In genomic region chr1:55052355-55052953, GRCm38 (mm10) we compare ENCODE assay signal across 8 mouse cellular contexts. TPM values are rescaled to one million over a fixed set of nuclear protein-coding genes. Genes with fewer than 3 reads are reported as not detected.
DNase-seq lines count a peak whose midpoint lies in the region; ATAC-seq and TF ChIP-seq lines count a peak whose summit lies in the region.

Coq10b (plus strand) TSS chr1:55052770.

- no peaks in the 10 kb centered on the region for H3K27me3 ChIP-seq in kidney, embryonic 14.5 days (ENCODE audit: control insufficient read depth, insufficient read depth, low read length)
- H3K27me3 ChIP-seq in limb, embryonic 15.5 days: no peaks in the 10 kb centered on the region

- no peaks in the 10 kb centered on the region for H3K9me3 ChIP-seq in kidney, embryonic 14.5 days (ENCODE audit: control insufficient read depth, low read length)
- H3K9me3 ChIP-seq in limb, embryonic 15.5 days: no peaks in the 10 kb centered on the region

- TF ChIP-seq CTCF in bone marrow macrophage, adult 2 months (IDR thresholded peaks at IDR 0.05; ENCODE audit: low read depth, low read length): no peak
- TF ChIP-seq CTCF in embryonic fibroblast, embryonic 13.5 days (IDR thresholded peaks at IDR 0.05; ENCODE audit: borderline replicate concordance, insufficient read depth, low read length): no peak

- H3K4me1 ChIP-seq in bone marrow macrophage, adult 2 months (ENCODE audit: control insufficient read depth, insufficient read depth, low read length): peaks cover 19% of the 10 kb centered on the region
- H3K4me1 ChIP-seq in embryonic fibroblast, embryonic 13.5 days (ENCODE audit: control insufficient read depth, insufficient read depth, low read length): peaks cover 2% of the 10 kb centered on the region
- 0 out of 2 replicates have a peak, but pooled peaks cover 3% of the 10 kb centered on the region for H3K4me1 ChIP-seq in kidney, embryonic 14.5 days (ENCODE audit: control insufficient read depth, insufficient read depth, low read length)
- peaks cover 11% of the 10 kb centered on the region for H3K4me1 ChIP-seq in limb, embryonic 15.5 days

- peak; percentile 100 for ATAC-seq in kidney, embryonic 14.5 days (ENCODE audit: low FRiP score, low TSS enrichment)
- peak; percentile 100 for ATAC-seq in limb, embryonic 15.5 days (ENCODE audit: insufficient number of reproducible peaks, low FRiP score, low TSS enrichment, low read depth)

- peak within 1 kb of the TSS; percentile 75 for H3K9ac ChIP-seq in kidney, embryonic 14.5 days (ENCODE audit: low read depth, low read length)
- H3K9ac ChIP-seq in limb, embryonic 15.5 days: peak within 1 kb of the TSS; percentile 60

- H3K4me2 ChIP-seq in kidney, embryonic 14.5 days (replicated peaks; ENCODE audit: low read depth, low read length): peak within 1 kb of the TSS; percentile 85
- H3K4me2 ChIP-seq in limb, embryonic 15.5 days: peak within 1 kb of the TSS; percentile 76

- H3K36me3 ChIP-seq in kidney, embryonic 14.5 days (ENCODE audit: control insufficient read depth, insufficient read depth, low read length): no peaks in the 10 kb centered on the region
- H3K36me3 ChIP-seq in limb, embryonic 15.5 days: peaks cover 3% of the 10 kb centered on the region; the same call in 1 of the 2 replicates

- WGBS in kidney, embryonic 14.5 days: under 1% methylated on average over 46 of the region's 46 CpGs
- WGBS in limb, embryonic 15.5 days: 0% methylated on average over 46 of the region's 46 CpGs

- TF ChIP-seq POLR2A in bone marrow macrophage, adult 2 months (IDR thresholded peaks at IDR 0.05; ENCODE audit: borderline replicate concordance, low read depth, low read length): no peak
- TF ChIP-seq POLR2A in embryonic fibroblast, embryonic 13.5 days (IDR thresholded peaks at IDR 0.05; ENCODE audit: low read depth, low read length): peak; percentile 83

- peak within 1 kb of the TSS; percentile 74 for H3K4me3 ChIP-seq in bone marrow macrophage, adult 2 months (ENCODE audit: insufficient read depth, low read length)
- H3K4me3 ChIP-seq in embryonic fibroblast, embryonic 13.5 days (ENCODE audit: insufficient read depth, low read length): peak within 1 kb of the TSS; percentile 96
- H3K4me3 ChIP-seq in kidney, embryonic 14.5 days (ENCODE audit: low read length): peak within 1 kb of the TSS; percentile 82
- H3K4me3 ChIP-seq in limb, embryonic 15.5 days: peak within 1 kb of the TSS; percentile 79

- DNase-seq in A20 (ENCODE audit: low read depth, low spot score): peak; percentile 98
- peak; percentile 100 for DNase-seq in heart, adult 9 months (ENCODE audit: low spot score in 2 of 2)
- DNase-seq in monocyte, adult 2 months (ENCODE audit: low read depth in 1 of 2, low spot score in 2 of 2): peak; percentile 97 to 100
- peak; percentile 98 for DNase-seq in spleen, postnatal 36 days (ENCODE audit: low spot score in 2 of 2)

- H3K27ac ChIP-seq in bone marrow macrophage, adult 2 months (ENCODE audit: insufficient read depth, low read depth, low read length): peak within 1 kb of the TSS; percentile 4
- peak within 1 kb of the TSS; percentile 94 for H3K27ac ChIP-seq in embryonic fibroblast, embryonic 13.5 days (ENCODE audit: insufficient read depth, low read length)
- peak within 1 kb of the TSS; percentile 74 for H3K27ac ChIP-seq in kidney, embryonic 14.5 days (ENCODE audit: low read depth, low read length)
- H3K27ac ChIP-seq in limb, embryonic 15.5 days: peak within 1 kb of the TSS; percentile 82

RNA-seq across cellular contexts. Expression of gene Coq10b, which starts in this region (rescaled TPM):
- polyA plus RNA-seq in bone marrow macrophage, adult 2 months (2012; ENCODE audit: insufficient read depth, insufficient read length, missing spikeins): 8.7 and 9.0 TPM in 2 replicates
- polyA plus RNA-seq in embryonic fibroblast, embryonic 13.5 days (2011; ENCODE audit: insufficient read length, low read depth, missing spikeins): 67.1 and 82.1 TPM in 2 replicates
- polyA plus RNA-seq in kidney, embryonic 14.5 days (2014; fragmentation: Nextera tagmentation; extraction: Ambion mirVana): 14.3 and 15.1 TPM in 2 replicates
- polyA plus RNA-seq in limb, embryonic 15.5 days (2015; fragmentation: Nextera tagmentation; extraction: Ambion mirVana): 19.9 and 22.2 TPM in 2 replicates

Comparison
In these comparisons a context has a peak if more than half of its experiments do, and no peak if none do; other contexts are left out.
1. Peak in every context shown above with its lines: DNase-seq, ATAC-seq, H3K4me3 ChIP-seq and H3K27ac ChIP-seq.
2. H3K27ac ChIP-seq: peak in every context shown above with its lines; median percentile 94 in embryonic fibroblast, embryonic 13.5 days; 82 in limb, embryonic 15.5 days; 74 in kidney, embryonic 14.5 days; 4 in bone marrow macrophage, adult 2 months.